Mouse (Mus musculus) gastrocnemius, adult 8-10 months (tissue): ENCODE results near the gene Syne2. TPM values are rescaled to one million over a fixed set of nuclear protein-coding genes. Genes with fewer than 3 reads are reported as not detected.

Experiments
- DNase-seq, 2 experiments: peaks; one replicate each; pipeline ENCODE4 v3.0.0; 2022; ENCODE audit warnings: low spot score in 2 of 2
- total RNA-seq, 4 experiments: library from RNA; stranded (reverse); gene quantifications; 2 replicates each; pipeline ENCODE4 v1.2.4; 2022

Syne2 gene
- total RNA-seq, 4 experiments from 2014 or later, result 12.3 to 15.0 (median 13.9) TPM

DNA sequence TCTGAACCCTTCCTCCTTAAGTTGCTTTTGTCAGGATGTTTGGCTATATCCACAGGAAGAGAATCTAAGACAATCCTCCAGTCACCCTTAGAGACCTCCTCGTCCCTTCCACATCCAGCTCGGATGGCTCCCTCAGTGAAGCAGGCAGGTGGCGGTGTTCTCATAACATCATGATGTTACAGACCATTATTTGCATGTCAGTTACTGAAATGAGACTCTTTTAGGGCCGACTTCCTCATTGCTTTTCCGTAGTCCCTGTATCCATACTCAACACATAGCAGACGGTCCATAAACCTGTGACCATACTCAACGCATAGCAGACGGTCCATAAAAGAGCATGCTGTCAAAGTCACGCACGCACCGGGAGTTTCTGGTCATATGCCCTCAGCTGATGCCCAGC, 106.9 kb downstream of the Syne2 start:
- no peak for DNase-seq

DNA sequence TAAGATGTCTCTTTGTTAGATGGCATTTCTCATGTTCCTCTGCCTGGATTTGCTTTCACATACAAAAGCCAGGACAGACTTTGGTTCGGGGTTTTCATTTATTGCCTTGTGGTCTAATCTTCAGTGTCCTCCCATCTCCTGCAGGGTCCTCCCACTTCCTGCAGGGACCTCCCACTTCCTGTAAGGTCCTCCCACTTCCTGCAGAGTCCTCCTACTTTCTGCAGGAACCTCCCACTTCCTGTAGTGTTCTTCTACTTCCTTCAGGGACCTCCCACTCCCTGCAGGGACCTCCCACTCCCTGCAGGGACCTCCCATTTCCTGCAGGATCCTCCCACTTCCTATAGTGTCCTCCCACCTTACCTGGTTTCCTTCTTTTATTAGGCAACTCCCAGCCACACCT, 109.7 kb downstream of the Syne2 start:
- DNase-seq, result no peak

DNA sequence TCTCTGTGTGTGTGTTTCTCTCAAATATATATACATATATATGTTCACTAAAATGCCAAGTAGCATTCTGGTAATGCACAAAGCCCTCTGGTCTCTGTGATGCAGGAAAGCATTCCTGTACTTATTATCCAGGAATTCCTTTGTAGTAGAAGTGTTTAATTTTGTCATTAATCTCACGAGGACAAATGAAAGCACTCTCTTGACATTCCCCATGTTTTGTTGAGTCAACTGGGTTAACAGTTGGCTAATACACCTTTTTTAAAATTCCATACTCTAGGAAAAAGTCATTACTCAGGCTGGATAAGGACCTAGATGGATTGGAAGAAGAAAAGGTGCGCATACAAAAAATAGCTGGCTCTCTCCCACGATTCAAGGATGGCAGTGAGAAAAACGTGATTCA, 115.6 kb downstream of the Syne2 start:
- DNase-seq, result no peak

DNA sequence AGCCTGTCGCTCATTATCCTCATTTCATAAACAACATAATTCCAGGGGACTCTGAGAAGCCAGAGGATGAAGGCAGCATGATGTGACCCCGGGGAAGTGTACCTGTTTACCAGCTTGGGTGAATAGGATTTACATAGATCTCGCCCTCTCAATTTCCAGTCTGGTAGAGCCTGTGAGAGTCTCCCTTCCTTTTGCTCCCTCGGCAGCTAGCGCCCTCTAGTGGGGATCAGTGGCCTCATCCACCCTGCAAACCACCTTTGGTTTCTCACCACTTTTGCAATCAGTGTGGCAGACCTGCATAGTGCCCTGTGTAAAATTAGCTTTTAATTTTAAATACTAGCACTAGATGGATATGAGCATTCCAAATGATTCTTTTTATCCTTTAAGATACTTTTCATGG, 133.4 kb downstream of the Syne2 start:
- no peak for DNase-seq

DNA sequence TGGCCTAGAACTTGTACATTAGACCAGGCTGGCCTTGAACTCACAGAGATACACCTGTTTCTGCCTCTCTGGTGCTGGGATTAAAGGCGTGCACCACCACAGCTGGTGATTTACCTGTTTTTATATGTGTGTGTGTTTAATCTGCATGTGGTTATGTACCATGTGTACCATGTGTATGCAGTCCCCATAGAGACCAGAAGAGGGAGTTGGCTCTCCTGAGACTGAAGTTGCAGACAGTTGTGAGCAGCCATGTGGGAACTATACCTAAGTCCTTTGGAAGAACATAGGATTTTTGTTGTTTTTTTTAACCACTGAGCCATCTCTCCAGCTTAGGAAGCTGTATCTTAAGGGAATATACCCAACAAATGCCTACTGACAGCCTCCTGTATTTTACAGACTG, 134.1 kb downstream of the Syne2 start:
- DNase-seq, result no peak

DNA sequence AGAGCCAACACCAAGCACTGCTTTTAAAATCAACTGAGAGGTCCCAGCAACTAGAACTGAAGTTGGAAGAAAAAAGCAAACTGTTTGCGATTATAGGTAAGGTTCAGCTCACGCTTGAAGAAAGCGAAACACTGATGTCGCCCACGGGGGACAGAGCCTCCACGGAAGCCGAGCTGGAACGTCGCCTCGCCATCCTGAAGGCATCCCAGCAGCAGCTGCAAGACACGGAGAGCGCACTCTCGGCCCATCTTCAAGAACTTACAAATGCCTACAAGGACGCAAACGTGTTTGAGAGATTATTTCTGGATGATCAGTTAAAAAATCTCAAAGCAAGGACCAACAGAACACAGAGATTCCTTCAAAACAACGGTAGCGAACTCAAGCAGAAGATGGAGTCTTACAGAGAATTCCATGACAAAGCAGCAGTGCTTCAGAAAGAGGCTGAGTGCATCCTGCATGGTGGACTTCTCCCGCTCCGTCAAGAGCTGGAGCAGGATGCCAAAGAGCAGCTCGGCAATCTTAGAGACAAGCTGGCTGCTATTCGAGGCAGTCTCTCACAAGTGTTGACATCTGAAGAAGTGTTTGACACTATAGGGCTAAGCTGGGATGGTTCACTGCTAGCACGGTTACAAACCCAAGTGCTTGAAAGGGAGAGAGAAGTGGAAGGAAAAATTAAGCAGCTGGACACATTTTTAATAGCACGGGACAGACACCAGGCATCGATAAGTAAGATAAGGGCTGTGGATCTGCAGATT, 148.7 kb downstream of the Syne2 start:
- DNase-seq, result no peak

DNA sequence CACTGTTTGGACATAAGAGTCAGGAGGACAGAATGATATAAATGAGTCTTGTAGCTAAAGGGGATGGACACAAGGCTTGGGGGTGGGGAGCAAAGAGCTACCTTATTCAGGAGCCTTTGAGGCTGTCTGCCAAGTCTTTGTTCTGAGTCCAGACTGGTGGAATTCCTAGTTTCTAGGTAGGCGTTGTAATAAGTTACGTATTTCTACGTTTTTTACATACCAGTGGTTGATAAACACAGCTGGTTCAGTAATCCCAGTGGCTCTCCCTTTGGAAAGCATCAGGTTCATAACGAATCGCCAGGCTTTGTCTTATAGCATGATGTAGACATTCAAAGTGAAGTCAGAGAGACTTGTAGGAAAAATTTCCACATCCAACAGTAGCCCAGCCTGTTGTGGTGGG, 161.1 kb downstream of the Syne2 start:
- DNase-seq, result no peak

DNA sequence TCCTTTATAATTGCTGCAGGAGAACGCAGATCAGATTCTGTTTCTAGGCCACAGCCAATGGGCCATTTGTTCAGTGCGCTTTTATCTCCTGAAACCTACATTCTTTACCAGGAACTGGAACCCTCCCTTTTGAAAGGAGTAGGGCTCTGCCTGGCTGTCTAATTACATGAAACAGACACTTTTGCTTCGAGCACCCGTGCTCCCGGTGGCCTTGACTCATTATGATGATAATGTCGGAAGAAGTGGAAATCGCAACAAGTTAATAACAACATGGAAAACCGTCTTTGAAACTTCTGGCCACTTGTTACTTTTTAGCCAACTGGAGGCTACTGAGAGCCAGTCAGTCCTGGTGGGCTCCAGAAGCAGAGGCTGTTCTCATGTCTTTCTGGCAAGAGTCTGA, 165.4 kb downstream of the Syne2 start:
- DNase-seq, result no peak

DNA sequence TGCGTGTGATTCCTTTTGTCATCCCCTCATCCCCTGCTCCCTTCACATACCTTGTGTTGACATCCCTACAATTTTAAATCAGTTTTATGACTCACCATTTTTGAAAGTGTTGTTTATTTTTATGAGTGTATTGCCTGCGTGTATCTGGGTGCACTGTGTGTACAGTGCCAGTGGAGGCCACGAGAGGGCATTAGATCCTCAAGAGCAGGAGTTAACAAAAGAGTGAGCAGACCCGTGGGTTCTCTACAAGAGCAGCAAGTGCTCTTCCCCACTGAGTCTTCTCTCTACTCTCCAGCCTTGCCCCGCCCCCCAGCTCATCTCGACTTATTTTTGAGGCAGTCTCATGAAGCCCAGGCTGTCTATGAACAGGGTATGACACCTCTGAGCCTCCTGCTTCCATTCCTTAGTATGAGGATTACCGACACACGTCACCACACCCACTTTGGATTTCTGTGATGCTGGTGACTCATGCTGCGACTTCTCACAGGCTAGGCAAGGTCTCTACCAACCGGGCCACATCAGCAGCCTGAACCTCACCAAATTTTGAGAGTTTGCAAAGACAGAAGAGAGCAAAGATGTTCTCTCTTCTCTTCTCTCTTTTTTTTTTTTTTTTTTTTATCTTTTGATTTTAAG, 174.4 kb downstream of the Syne2 start:
- no peak for DNase-seq

DNA sequence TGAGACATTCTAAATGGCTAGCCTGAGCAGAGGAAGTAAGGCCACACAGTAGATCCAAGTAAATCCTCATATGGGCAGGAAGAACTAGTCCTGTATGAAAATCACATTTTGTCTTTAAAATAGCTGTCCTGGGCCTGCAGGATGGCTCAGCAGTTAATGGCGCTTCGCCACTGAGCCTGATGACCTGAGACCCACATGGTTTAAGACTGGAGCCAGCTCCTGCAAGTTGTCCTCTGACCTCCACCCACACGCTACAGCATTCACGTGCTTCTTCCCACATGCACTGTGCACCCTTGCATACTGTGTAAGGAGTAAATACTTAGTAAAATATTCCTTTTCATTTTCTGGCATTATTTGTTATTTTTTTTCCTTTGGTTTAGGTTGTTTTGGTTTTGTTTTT, 175.0 kb downstream of the Syne2 start:
- DNase-seq, result no peak

DNA sequence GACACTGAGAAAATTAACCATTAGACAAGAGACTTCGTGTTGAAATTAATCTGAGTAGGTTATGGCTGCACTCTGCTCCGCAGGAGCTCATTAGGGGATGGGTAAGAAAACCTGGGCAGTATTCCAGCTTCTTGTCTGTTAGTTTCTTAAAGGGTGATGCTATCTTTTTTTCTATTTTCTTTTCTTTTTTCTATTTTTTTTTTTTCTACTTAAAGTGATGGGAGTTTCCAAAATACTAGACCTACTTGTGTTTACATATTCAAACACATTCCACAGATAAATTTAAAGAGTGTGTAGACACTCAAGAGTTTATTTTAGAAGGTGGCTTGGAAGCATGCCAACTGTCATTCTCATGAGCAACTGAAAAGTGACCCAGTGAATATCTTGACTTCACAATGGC, 177.2 kb downstream of the Syne2 start:
- no peak for DNase-seq

DNA sequence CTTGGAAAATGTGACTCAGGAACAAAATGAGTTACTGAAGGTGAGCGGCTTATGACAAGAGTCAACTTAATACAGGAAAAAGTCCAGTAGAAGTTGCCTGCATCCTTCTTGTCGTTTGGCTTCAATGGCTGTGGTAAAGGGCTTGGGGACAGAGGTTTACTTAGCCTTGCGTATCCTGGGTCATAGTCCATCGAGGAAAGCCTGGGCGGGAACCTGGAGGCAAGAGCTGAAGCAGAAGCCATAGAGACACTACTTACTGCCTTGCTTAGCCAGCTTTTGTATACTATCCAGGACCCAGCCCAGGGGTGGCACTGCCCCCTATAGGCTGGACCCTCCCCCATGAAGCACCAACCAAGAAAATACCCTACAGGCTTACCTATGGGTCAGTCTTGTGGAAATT, 179.6 kb downstream of the Syne2 start:
- DNase-seq, result no peak

DNA sequence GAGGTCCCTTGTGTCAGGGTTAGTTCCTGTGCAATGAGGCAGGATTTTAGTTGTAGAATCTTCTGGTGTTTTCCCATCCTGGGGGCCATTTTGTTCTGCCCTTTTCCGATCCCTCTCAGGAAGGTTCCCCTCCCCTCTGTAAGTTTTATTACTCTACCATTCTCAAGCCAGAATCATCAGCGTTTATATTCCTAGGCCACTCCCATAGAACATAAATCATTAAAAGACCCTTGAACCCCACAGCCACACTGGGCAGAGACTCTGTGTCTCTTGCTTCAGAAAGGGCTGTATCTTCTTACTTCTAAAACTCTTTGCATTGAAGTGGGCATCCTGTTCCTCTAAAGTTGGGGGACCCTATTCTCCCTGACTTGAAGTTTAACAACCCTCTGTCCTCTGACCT, 180.5 kb downstream of the Syne2 start:
- DNase-seq, result no peak

DNA sequence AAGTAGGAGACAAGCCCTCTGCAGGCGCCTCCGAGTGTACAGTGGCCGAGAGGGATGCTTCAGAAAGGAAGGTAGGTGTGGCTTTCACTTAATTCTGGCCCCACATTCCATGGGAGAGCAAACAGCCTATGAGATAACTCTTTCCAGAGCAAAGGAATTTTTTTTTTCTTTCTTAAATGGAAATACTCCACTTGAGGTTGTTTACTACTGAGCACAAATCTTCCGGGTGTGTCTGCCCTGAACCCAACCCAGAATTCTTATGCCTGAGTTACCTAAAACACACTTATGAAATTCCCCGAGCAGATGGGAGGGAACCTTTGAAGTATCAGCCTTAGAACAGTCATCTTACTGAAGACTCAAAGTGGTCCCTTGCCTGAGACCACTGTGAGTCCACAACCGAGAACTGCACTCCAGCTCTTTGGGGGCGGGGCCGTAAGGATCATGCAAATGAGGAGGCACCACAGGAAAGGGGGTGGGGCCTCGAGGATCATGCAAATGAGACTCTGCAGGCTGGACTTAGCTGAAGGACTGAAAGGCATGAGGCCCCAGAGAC, 186.8 kb downstream of the Syne2 start:
- peak; percentile 23 to 59 for DNase-seq

DNA sequence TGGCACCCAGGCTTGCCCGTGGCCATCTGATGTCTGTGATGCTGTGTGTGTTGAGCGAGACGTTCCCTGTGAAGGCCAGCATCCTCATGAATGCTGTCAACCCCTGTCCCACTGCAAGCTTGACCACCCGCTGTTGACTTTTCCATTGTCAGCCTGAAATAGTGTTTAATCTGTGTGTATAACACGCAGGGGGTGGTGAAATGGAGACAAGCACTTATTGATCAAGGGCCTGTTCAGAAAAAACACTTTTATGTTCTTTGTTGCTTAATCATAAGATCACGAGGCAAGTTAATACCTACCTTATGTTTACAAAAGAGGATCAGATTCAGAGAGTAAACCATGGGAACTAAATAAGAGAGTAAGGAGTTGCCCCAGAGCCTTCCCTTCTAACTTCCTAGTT, 191.1 kb downstream of the Syne2 start:
- no peak for DNase-seq

DNA sequence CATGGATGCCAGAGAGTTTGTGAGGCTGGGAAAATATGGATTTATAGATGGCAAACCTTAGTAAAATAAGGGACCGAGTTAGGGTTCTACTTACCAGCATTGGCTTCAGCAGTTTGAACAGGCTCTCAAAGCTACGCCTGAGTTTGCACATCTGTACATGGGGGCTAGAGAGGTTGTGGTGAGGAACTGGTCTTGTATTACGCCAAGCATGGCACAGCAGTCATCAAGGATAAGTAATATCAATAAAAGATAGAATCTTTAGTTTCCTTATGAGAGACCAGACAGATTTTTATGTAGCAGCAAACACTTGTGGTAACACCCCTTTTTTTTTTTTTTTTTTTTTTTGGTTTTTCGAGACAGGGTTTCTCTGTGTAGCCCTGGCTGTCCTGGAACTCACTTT, 194.9 kb downstream of the Syne2 start:
- no peak for DNase-seq

DNA sequence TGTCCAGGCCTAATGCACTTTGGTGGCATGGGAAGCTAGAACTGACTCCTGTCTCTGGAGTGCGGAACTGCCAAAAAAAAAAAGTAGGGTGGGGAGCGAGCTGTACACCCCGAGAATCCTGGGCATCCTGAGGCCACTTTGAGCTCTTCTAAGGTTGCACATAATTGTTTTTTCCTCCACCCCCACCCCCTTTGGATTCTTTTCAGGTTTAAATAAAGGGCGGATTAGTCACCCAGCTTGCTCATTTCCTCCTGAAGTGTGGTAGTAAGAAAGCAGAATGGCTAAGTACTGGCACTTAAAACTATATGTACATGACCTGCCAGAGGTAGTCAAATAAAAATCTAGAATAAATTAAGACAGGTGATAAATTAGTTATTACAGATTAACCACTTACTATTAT, 195.5 kb downstream of the Syne2 start:
- DNase-seq, result no peak

DNA sequence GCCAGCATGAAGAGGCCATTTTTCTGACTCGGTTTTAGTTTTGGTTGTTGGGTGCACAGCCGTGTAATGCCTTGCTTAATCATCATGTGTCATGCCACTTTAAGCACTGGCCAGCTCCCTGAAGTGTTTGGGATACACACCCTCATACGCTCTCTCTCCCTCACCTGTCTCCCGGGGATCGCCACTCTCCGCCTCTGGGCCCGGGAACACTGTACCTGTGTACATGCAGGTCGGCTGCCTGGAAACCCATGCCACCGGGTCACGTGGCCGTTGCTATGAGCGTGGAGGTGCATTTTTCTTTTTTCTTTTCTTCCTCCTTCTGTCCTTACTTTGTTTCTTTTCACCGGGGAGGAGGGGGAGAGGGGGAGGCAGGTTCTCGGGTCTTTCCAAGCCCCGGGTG, 197.1 kb downstream of the Syne2 start:
- DNase-seq, result no peak

DNA sequence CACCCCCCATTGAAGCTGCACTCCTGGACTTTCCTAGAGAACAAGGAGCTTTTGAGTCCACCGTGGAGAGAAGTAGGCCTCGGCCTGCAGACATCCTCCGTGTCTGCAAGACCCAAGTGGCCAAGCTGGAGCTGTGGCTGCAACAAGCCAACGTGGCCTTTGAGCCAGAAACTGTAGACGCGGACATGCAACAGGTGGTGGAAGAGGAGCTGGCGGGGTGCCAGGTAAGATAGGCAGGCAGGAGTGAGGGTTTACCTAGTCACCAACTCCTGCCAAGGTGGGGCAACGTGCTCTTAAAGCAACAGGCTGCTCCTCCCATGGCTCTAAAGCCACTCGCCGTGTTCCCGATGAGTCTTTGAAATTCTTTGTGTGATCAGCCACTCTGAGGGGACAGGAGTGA, 197.6 kb downstream of the Syne2 start:
- peak; percentile 46 to 77 for DNase-seq

DNA sequence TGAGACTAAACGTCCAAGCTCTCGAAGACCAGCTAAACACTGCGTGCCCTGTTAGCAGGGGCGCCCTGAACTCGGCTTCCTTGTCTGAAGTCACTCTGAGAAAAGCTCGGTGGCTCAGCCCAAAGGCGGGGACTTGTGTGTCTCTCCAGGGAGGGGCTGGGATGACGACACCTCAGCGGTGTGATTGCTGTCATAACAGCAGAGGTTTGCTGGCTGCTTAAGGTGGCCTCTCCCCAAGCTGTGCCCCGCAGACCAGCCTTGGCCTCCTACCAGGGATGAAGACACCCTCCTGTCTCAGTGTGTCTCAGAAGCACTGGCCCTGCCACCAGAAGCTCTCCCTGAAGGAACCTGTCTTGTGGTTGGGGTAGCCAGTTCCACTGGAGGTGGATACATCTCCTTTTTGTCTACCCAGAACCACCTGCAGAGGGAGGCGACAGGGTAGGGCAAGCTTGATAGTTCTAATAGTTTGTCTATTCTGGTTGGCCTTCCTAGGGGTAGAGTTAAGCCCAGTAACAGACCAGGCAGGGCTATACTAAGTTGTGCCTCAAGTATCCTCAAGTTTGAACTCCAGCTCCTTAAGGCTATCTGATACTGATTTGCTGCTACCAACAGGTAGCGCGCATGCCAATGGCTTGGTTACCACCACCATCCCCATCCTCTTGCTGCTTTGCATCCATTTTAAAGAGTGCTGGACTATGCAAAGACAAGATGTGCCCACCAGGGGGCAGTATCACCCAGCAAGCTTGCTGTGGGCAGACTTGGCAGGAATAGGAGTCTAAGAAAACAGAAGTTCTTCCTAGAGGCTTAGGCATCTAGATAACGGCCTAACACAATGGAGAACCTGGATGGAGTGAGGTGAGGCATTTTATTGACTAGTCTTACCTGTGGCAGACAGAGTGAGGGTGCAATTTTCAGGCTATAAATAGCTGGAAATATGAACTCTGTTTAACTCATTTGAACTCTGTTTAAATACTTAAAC, 198.5 kb downstream of the Syne2 start:
- peak; percentile 31 to 47 for DNase-seq

DNA sequence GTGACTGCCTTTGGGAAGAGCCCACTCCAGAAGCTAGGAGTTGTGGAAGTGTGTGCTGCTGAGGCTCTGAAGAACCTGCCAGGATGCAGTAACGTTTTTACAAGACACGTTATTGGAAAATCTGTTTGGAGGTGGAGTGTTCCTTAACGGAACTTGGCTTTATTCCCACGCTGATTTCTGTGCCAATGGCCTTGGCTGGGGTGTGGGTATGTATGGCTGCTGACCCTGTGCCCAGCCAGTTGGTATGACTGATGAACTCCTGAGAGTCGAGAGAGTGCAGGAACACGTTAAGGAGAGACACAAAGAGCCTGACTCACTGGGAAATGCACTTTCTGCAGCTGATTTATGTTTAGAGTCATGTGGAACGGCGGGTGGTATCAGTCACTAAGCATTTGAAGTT, 200.7 kb downstream of the Syne2 start:
- DNase-seq, result no peak

DNA sequence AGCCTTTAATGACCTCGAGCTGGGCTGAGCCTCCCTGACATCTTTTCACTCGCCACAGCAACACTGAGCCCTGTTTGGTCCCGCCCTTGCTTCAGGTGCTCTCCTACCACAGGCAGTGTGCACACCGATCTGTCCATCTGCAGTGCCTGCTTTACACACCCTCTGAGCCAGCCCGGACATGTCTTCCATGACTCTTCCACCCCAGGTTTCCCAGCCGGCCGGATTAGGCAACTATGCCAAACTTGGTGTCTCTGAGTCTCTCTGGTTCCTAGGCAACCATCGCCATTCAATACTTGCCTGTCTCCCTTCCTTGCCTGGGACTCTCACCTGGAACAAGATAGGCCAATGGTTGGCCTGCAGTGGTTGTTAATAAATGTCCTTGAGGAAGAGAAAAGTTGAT, 224.4 kb downstream of the Syne2 start:
- DNase-seq, result no peak
